20 mouse cellular contexts compared by ENCODE assay signal in genomic region chr7:55767926-55768325, GRCm38 (mm10). TPM values are rescaled to one million over a fixed set of nuclear protein-coding genes. Genes with fewer than 3 reads are reported as not detected.
DNase-seq lines count a peak whose midpoint lies in the region; ATAC-seq and TF ChIP-seq lines count a peak whose summit lies in the region.
"Had no signal": no experiment of that assay in that cellular context is flagged by ENCODE, and none has a peak within 500 bp of the region (broad histone marks: within the 10 kb centered on the region; RNA-seq: fewer than 3 reads in every experiment).

Gene Siglech, plus strand, starts transcription at chr7:55768178.

- no peaks in the 10 kb centered on the region for H3K9me3 ChIP-seq in G1E (replicated peaks)
- H3K9me3 ChIP-seq in neural tube, embryonic 15.5 days (replicated peaks), result no peaks in the 10 kb centered on the region
- H3K9me3 ChIP-seq: embryonic facial prominence, embryonic 13.5 days; forebrain, embryonic 10.5 days; heart, embryonic 13.5 days; limb, embryonic 13.5 days; megakaryocyte, embryonic 14.5 days had no signal

- intact Hi-C loops in left cerebral cortex, postnatal 14 days (cut with DNase I), result no loop called here

- H3K36me3 ChIP-seq in G1E (replicated peaks), result no peaks in the 10 kb centered on the region
- H3K36me3 ChIP-seq in neural tube, embryonic 15.5 days, result no peaks in the 10 kb centered on the region
- H3K36me3 ChIP-seq: embryonic facial prominence, embryonic 13.5 days; forebrain, embryonic 10.5 days; heart, embryonic 13.5 days; limb, embryonic 13.5 days had no signal

- no peak within 1 kb of the TSS for H3K4me2 ChIP-seq in neural tube, embryonic 15.5 days
- H3K4me2 ChIP-seq: embryonic facial prominence, embryonic 13.5 days; heart, embryonic 13.5 days; limb, embryonic 13.5 days had no signal

- H3K27ac ChIP-seq in neural tube, embryonic 15.5 days (replicated peaks), result no peak within 1 kb of the TSS
- H3K27ac ChIP-seq: embryonic facial prominence, embryonic 13.5 days; forebrain, embryonic 10.5 days; gastrocnemius, adult 2 months; heart, embryonic 13.5 days; limb, embryonic 13.5 days had no signal

- no peak for TF ChIP-seq CTCF in G1E (IDR thresholded peaks at IDR 0.05; ENCODE audit: low read depth, low read length)
- TF ChIP-seq CTCF in lung, adult 2 months (IDR thresholded peaks at IDR 0.05; ENCODE audit: insufficient read depth, low read length), result no peak

- H3K27me3 ChIP-seq in G1E (ENCODE audit: insufficient read depth, low read length), result peaks cover 4% of the 10 kb centered on the region
- no peaks in the 10 kb centered on the region for H3K27me3 ChIP-seq in neural tube, embryonic 15.5 days (replicated peaks)
- H3K27me3 ChIP-seq: embryonic facial prominence, embryonic 13.5 days; heart, embryonic 13.5 days; limb, embryonic 13.5 days had no signal

- no peak within 1 kb of the TSS for H3K4me3 ChIP-seq in G1E (ENCODE audit: low read depth, low read length)
- no peak within 1 kb of the TSS for H3K4me3 ChIP-seq in neural tube, embryonic 15.5 days (replicated peaks)
- no peak within 1 kb of the TSS for H3K4me3 ChIP-seq in lung, adult 2 months (replicated peaks; ENCODE audit: extremely low read depth, low read depth, low read length)
- H3K4me3 ChIP-seq: embryonic facial prominence, embryonic 13.5 days; forebrain, embryonic 10.5 days; gastrocnemius, adult 2 months; heart, embryonic 13.5 days; limb, embryonic 13.5 days; megakaryocyte, embryonic 14.5 days had no signal

- peak; percentile 34; the same call in 1 of the 2 replicates for ATAC-seq in G1E (ENCODE audit: extremely low read depth, insufficient number of reproducible peaks, low FRiP score, poor library complexity, severe bottlenecking)
- ATAC-seq in neural tube, embryonic 15.5 days (ENCODE audit: low FRiP score), result no peak
- ATAC-seq: Patski had no signal

- 61% methylated on average over 3 of the region's 3 CpGs for whole genome bisulfite sequencing in neural tube, embryonic 15.5 days
- WGBS in lung, adult 2 months, result 36% methylated on average over 3 of the region's 3 CpGs

- DNase-seq in layer of hippocampus, adult 8-10 months (ENCODE audit: low spot score in 2 of 2), result no peak
- no peak for DNase-seq in layer of hippocampus, adult 9-10 months (ENCODE audit: low spot score)
- no peak for DNase-seq in G1E (ENCODE audit: low spot score)
- peak; percentile 29 for DNase-seq in brain, adult 2 months (ENCODE audit: low read depth, low spot score)
- peak in 1 of 2 experiments; percentile 15 for DNase-seq in left cerebral cortex, postnatal 14 days (ENCODE audit: low spot score in 2 of 2)
- no peak for DNase-seq in testis, postnatal 14 days (ENCODE audit: low spot score)
- DNase-seq in lung, adult 2 months, result no peak
- DNase-seq: adrenal gland, adult 2 months; cerebellum, postnatal 25 days; gastrocnemius, adult 2 months; lung, adult 18-20 months; retina, postnatal 1 day; spleen, adult 18-20 months had no signal

- H3K9ac ChIP-seq in neural tube, embryonic 15.5 days (replicated peaks), result no peak within 1 kb of the TSS
- H3K9ac ChIP-seq: embryonic facial prominence, embryonic 13.5 days; heart, embryonic 13.5 days; limb, embryonic 13.5 days had no signal

- H3K4me1 ChIP-seq in G1E (ENCODE audit: insufficient read depth, low read depth, low read length), result no peaks in the 10 kb centered on the region
- no peaks in the 10 kb centered on the region for H3K4me1 ChIP-seq in neural tube, embryonic 15.5 days
- H3K4me1 ChIP-seq in lung, adult 2 months (ENCODE audit: control insufficient read depth, insufficient read depth, low read length), result no peaks in the 10 kb centered on the region
- H3K4me1 ChIP-seq: embryonic facial prominence, embryonic 13.5 days; forebrain, embryonic 10.5 days; heart, embryonic 13.5 days; limb, embryonic 13.5 days had no signal

- no peak for TF ChIP-seq POLR2A in lung, adult 2 months (IDR thresholded peaks at IDR 0.05; ENCODE audit: borderline replicate concordance, extremely low read depth, low read depth, low read length)

RNA-seq across cellular contexts. Expression of gene Siglech, which starts in this region (rescaled TPM):
- 10 to 100 TPM; 10.7 to 66.2 (median 32.2) TPM for total RNA-seq in layer of hippocampus, adult 8-10 months (2022)
- total RNA-seq in G1E (2014; fragmentation: Nextera tagmentation), result not detected in 2 replicates
- total RNA-seq in G1E (2017), result 0.06 and 0.16 TPM in 2 replicates
- not detected in 2 replicates for polyA plus RNA-seq in G1E (2012)
- total RNA-seq in left cerebral cortex, postnatal 14 days (2021), result 10 to 100 TPM; 11.2 to 13.9 TPM
- polyA plus RNA-seq in neural tube, embryonic 15.5 days (2015; fragmentation: Nextera tagmentation; extraction: Ambion mirVana), result 1.8 and 2.6 TPM in 2 replicates
- 4.3 and 5.0 TPM in 2 replicates for polyA plus RNA-seq in lung, adult 2 months (2012; rRNA removed)
- polyA plus RNA-seq: Patski had no signal

Comparison
In these comparisons a context has a peak if more than half of its experiments do, and no peak if none do; other contexts are left out.
1. RNA of gene Siglech (total RNA-seq): 10.7 to 66.2 TPM in layer of hippocampus, adult 8-10 months and 11.2 to 13.9 TPM in left cerebral cortex, postnatal 14 days; 0.06 to 0.16 TPM in G1E; every median in the first group is over 10 times any median in the second.
2. Peak in ATAC-seq in G1E; RNA of the gene not detected or under 1 TPM.